Mouse (Mus musculus): ENCODE results near the gene Pik3r1. TPM values are rescaled to one million over a fixed set of nuclear protein-coding genes. Genes with fewer than 3 reads are reported as not detected.

Pik3r1 gene
- polyA plus RNA-seq, 1 experiment from 2014 or later, result 38.8 TPM

GRCm38 (mm10) chr13:101764111-101764510, 3.9 kb downstream of the Pik3r1 start:
- ATAC-seq (ENCODE audit: insufficient number of reproducible peaks, insufficient read depth, low FRiP score, low TSS enrichment, low read depth), result no peak
- Histone ChIP-seq H3K27ac (no peak overlapping the region), H3K4me2 (peak overlapping the region; percentile 26), H3K4me3 (no peak overlapping the region), H3K9me3 (no peaks in the 10 kb centered on the region), H3K4me1 (peaks cover 71% of the 10 kb centered on the region), H3K9ac (0 out of 2 replicates have a peak overlapping the region, but pooled peaks have one; percentile 21), H3K27me3 (no peaks in the 10 kb centered on the region), H3K36me3 (no peaks in the 10 kb centered on the region)
- WGBS, result 63% methylated on average over 5 of the region's 5 CpGs

- peak overlapping the region; percentile 26 for H3K4me2 ChIP-seq
- no peak for ATAC-seq (ENCODE audit: insufficient number of reproducible peaks, insufficient read depth, low FRiP score, low TSS enrichment, low read depth)
These were observed 4.3 kb downstream of the Pik3r1 start for GRCm38 (mm10) chr13:101763676-101764075.

GRCm38 (mm10) chr13:101763149-101763548, 4.9 kb downstream of the Pik3r1 start:
- H3K4me2 ChIP-seq, result 0 out of 2 replicates have a peak overlapping the region, but pooled peaks have one; percentile 26
- no peak overlapping the region for H3K4me3 ChIP-seq
- no peaks in the 10 kb centered on the region for H3K36me3 ChIP-seq
- H3K27ac ChIP-seq, result no peak overlapping the region
- 81% methylated on average over 5 of the region's 5 CpGs for whole genome bisulfite sequencing
- no peak for ATAC-seq (ENCODE audit: insufficient number of reproducible peaks, insufficient read depth, low FRiP score, low TSS enrichment, low read depth)
- no peaks in the 10 kb centered on the region for H3K27me3 ChIP-seq
- no peaks in the 10 kb centered on the region for H3K9me3 ChIP-seq
- H3K4me1 ChIP-seq, result peaks cover 75% of the 10 kb centered on the region
- no peak overlapping the region for H3K9ac ChIP-seq

More at GRCm38 (mm10) chr13:101763676-101764075, 4.3 kb downstream of the Pik3r1 start:
- Histone ChIP-seq H3K4me1 (peaks cover 73% of the 10 kb centered on the region), H3K4me3 (no peak overlapping the region), H3K27me3 (no peaks in the 10 kb centered on the region), H3K36me3 (no peaks in the 10 kb centered on the region), H3K27ac (no peak overlapping the region), H3K9me3 (no peaks in the 10 kb centered on the region), H3K9ac (no peak overlapping the region)
- WGBS, result 82% methylated on average over 9 of the region's 9 CpGs

GRCm38 (mm10) chr13:101761617-101762016, 6.4 kb downstream of the Pik3r1 start:
- WGBS, result 45% methylated on average over 5 of the region's 5 CpGs
- Histone ChIP-seq H3K27ac (no peak overlapping the region), H3K4me2 (no peak overlapping the region), H3K27me3 (no peaks in the 10 kb centered on the region; the same call in 1 of the 2 replicates), H3K9ac (no peak overlapping the region), H3K9me3 (no peaks in the 10 kb centered on the region), H3K4me3 (no peak overlapping the region), H3K36me3 (peaks cover 13% of the 10 kb centered on the region), H3K4me1 (peaks cover 87% of the 10 kb centered on the region)
- no peak for ATAC-seq (ENCODE audit: insufficient number of reproducible peaks, insufficient read depth, low FRiP score, low TSS enrichment, low read depth)

- H3K4me2 ChIP-seq, result peak overlapping the region; percentile 38
- WGBS, result 70% methylated on average over 3 of the region's 3 CpGs
- peaks cover 80% of the 10 kb centered on the region for H3K4me1 ChIP-seq
- no peak for ATAC-seq (ENCODE audit: insufficient number of reproducible peaks, insufficient read depth, low FRiP score, low TSS enrichment, low read depth)
- no peaks in the 10 kb centered on the region; the same call in 1 of the 2 replicates for H3K27me3 ChIP-seq
- no peak overlapping the region for H3K9ac ChIP-seq
- no peaks in the 10 kb centered on the region for H3K9me3 ChIP-seq
- H3K36me3 ChIP-seq, result peaks cover 19% of the 10 kb centered on the region
- no peak overlapping the region for H3K4me3 ChIP-seq
- 0 out of 2 replicates have a peak overlapping the region, but pooled peaks have one; percentile 33 for H3K27ac ChIP-seq
These were observed 7.1 kb downstream of the Pik3r1 start for GRCm38 (mm10) chr13:101760953-101761352.

- no peak for ATAC-seq (ENCODE audit: insufficient number of reproducible peaks, insufficient read depth, low FRiP score, low TSS enrichment, low read depth)
- no peak overlapping the region for H3K4me3 ChIP-seq
- H3K9me3 ChIP-seq, result no peaks in the 10 kb centered on the region
- WGBS, result 34% methylated on average over 8 of the region's 8 CpGs
- H3K27me3 ChIP-seq, result no peaks in the 10 kb centered on the region; the same call in 1 of the 2 replicates
- no peak overlapping the region for H3K9ac ChIP-seq
- peak overlapping the region; percentile 38 for H3K4me2 ChIP-seq
- peaks cover 23% of the 10 kb centered on the region for H3K36me3 ChIP-seq
- H3K27ac ChIP-seq, result no peak overlapping the region; the same call in 1 of the 2 replicates
- H3K4me1 ChIP-seq, result peaks cover 75% of the 10 kb centered on the region
These were observed 7.9 kb downstream of the Pik3r1 start for GRCm38 (mm10) chr13:101760001-101760687.

GRCm38 (mm10) chr13:101759281-101759871, 8.6 kb downstream of the Pik3r1 start:
- 23% methylated on average over 3 of the region's 3 CpGs for WGBS
- Histone ChIP-seq H3K27me3 (no peaks in the 10 kb centered on the region; the same call in 1 of the 2 replicates), H3K4me1 (peaks cover 69% of the 10 kb centered on the region), H3K27ac (no peak overlapping the region), H3K36me3 (peaks cover 23% of the 10 kb centered on the region), H3K9me3 (no peaks in the 10 kb centered on the region), H3K4me3 (no peak overlapping the region), H3K4me2 (no peak overlapping the region), H3K9ac (no peak overlapping the region)
- ATAC-seq (ENCODE audit: insufficient number of reproducible peaks, insufficient read depth, low FRiP score, low TSS enrichment, low read depth), result no peak

GRCm38 (mm10) chr13:101757801-101758422, 10.1 kb downstream of the Pik3r1 start:
- Histone ChIP-seq H3K27ac (no peak overlapping the region), H3K9me3 (no peaks in the 10 kb centered on the region), H3K4me1 (peaks cover 60% of the 10 kb centered on the region), H3K4me2 (no peak overlapping the region), H3K36me3 (peaks cover 33% of the 10 kb centered on the region), H3K4me3 (no peak overlapping the region), H3K27me3 (no peaks in the 10 kb centered on the region; the same call in 1 of the 2 replicates), H3K9ac (no peak overlapping the region)
- WGBS, result 80% methylated on average over 22 of the region's 22 CpGs
- ATAC-seq (ENCODE audit: insufficient number of reproducible peaks, insufficient read depth, low FRiP score, low TSS enrichment, low read depth), result no peak

GRCm38 (mm10) chr13:101755228-101755627, 12.8 kb downstream of the Pik3r1 start:
- no peaks in the 10 kb centered on the region for H3K9me3 ChIP-seq
- H3K9ac ChIP-seq, result no peak overlapping the region
- H3K4me3 ChIP-seq, result no peak overlapping the region
- H3K27ac ChIP-seq, result no peak overlapping the region
- H3K36me3 ChIP-seq, result peaks cover 35% of the 10 kb centered on the region
- H3K4me1 ChIP-seq, result peaks cover 40% of the 10 kb centered on the region
- H3K4me2 ChIP-seq, result no peak overlapping the region
- H3K27me3 ChIP-seq, result no peaks in the 10 kb centered on the region; the same call in 1 of the 2 replicates
- no peak for ATAC-seq (ENCODE audit: insufficient number of reproducible peaks, insufficient read depth, low FRiP score, low TSS enrichment, low read depth)
- WGBS, result 64% methylated on average over 2 of the region's 2 CpGs

GRCm38 (mm10) chr13:101753639-101754038, 14.4 kb downstream of the Pik3r1 start:
- H3K27ac ChIP-seq, result no peak overlapping the region
- H3K4me1 ChIP-seq, result peaks cover 25% of the 10 kb centered on the region
- no peak overlapping the region for H3K9ac ChIP-seq
- 80% methylated on average over 6 of the region's 6 CpGs for WGBS
- no peak overlapping the region for H3K4me3 ChIP-seq
- peaks cover 35% of the 10 kb centered on the region for H3K36me3 ChIP-seq
- no peak for ATAC-seq (ENCODE audit: insufficient number of reproducible peaks, insufficient read depth, low FRiP score, low TSS enrichment, low read depth)
- no peaks in the 10 kb centered on the region for H3K9me3 ChIP-seq
- H3K27me3 ChIP-seq, result no peaks in the 10 kb centered on the region; the same call in 1 of the 2 replicates
- H3K4me2 ChIP-seq, result no peak overlapping the region

- Histone ChIP-seq H3K4me2 (no peak overlapping the region), H3K27me3 (no peaks in the 10 kb centered on the region), H3K27ac (no peak overlapping the region), H3K4me3 (no peak overlapping the region), H3K36me3 (peaks cover 24% of the 10 kb centered on the region), H3K9ac (no peak overlapping the region), H3K9me3 (no peaks in the 10 kb centered on the region), H3K4me1 (peaks cover 10% of the 10 kb centered on the region)
- ATAC-seq (ENCODE audit: insufficient number of reproducible peaks, insufficient read depth, low FRiP score, low TSS enrichment, low read depth), result no peak
- WGBS, result 73% methylated on average over 4 of the region's 4 CpGs
These were observed 16.2 kb downstream of the Pik3r1 start for GRCm38 (mm10) chr13:101751816-101752215.

Data from embryonic facial prominence, embryonic 13.5 days (tissue).